17 mouse cellular contexts compared by ENCODE assay signal in genomic region chr4:45909924-45910323, GRCm38 (mm10). TPM values are rescaled to one million over a fixed set of nuclear protein-coding genes. Genes with fewer than 3 reads are reported as not detected.
"Had no signal": no experiment of that assay in that cellular context is flagged by ENCODE, and none has a peak within 500 bp of the region (broad histone marks: within the 10 kb centered on the region; RNA-seq: fewer than 3 reads in every experiment).

No protein-coding gene starts in this region.

- H3K27me3 ChIP-seq: intestine, embryonic 15.5 days; limb, embryonic 15.5 days; liver, embryonic 13.5 days; midbrain, embryonic 12.5 days; neural tube, embryonic 13.5 days; stomach, embryonic 15.5 days had no signal

- H3K9me3 ChIP-seq: intestine, embryonic 15.5 days; limb, embryonic 15.5 days; liver, embryonic 13.5 days; midbrain, embryonic 12.5 days; neural tube, embryonic 13.5 days; stomach, embryonic 15.5 days had no signal

- H3K36me3 ChIP-seq: intestine, embryonic 15.5 days; limb, embryonic 15.5 days; liver, embryonic 13.5 days; midbrain, embryonic 12.5 days; neural tube, embryonic 13.5 days; stomach, embryonic 15.5 days had no signal

- H3K9ac ChIP-seq: intestine, embryonic 15.5 days; limb, embryonic 15.5 days; liver, embryonic 13.5 days; midbrain, embryonic 12.5 days; neural tube, embryonic 13.5 days; stomach, embryonic 15.5 days had no signal

- H3K4me2 ChIP-seq: limb, embryonic 15.5 days; liver, embryonic 13.5 days; midbrain, embryonic 12.5 days; neural tube, embryonic 13.5 days; stomach, embryonic 15.5 days had no signal

- H3K4me3 ChIP-seq: intestine, embryonic 15.5 days; left cerebral cortex, adult 2 months; limb, embryonic 15.5 days; liver, embryonic 13.5 days; midbrain, embryonic 12.5 days; neural tube, embryonic 13.5 days; stomach, embryonic 15.5 days had no signal

- H3K27ac ChIP-seq: intestine, embryonic 15.5 days; left cerebral cortex, adult 2 months; limb, embryonic 15.5 days; liver, embryonic 13.5 days; midbrain, embryonic 12.5 days; neural tube, embryonic 13.5 days; stomach, embryonic 15.5 days had no signal

- DNase-seq: kidney, adult 8-10 months; liver, embryonic 13.5 days; lung, adult 18-20 months; lung, postnatal 10 days; retina, postnatal 1 day; right cerebral cortex, postnatal 4 days; spleen, adult 18-20 months; thymus, postnatal 4 days had no signal

- H3K4me1 ChIP-seq: intestine, embryonic 15.5 days; limb, embryonic 15.5 days; liver, embryonic 13.5 days; midbrain, embryonic 12.5 days; neural tube, embryonic 13.5 days; stomach, embryonic 15.5 days had no signal

- ATAC-seq: intestine, embryonic 15.5 days; midbrain, embryonic 16.5 days had no signal

RNA-seq across cellular contexts. Expression of gene Ccdc180, which starts 19.8 kb away (rescaled TPM):
- total RNA-seq: left cerebral cortex, postnatal 25 days had no signal
- polyA plus RNA-seq: limb, embryonic 11.5 days; midbrain, embryonic 12.5 days had no signal
